Mouse (Mus musculus): ENCODE measurements at regions not wholly inside any gene's neighbourhood (a gene's known extent, or its start where the extent isn't known, plus 50 kb on each side); places are given as distances from the start of the nearest gene placed in this dataset.

GRCm38 (mm10) chr12:110332616-110333154 is 53.8 kb downstream of the Dio3 start:
- Histone ChIP-seq H3K4me1 (no peaks in the 10 kb centered on the region), H3K4me3 (replicated peaks) (no peak overlapping the region), H3K4me2 (no peak overlapping the region), H3K36me3 (replicated peaks) (no peaks in the 10 kb centered on the region), H3K27me3 (no peaks in the 10 kb centered on the region), H3K9me3 (peaks cover 5% of the 10 kb centered on the region; the same call in 1 of the 2 replicates), H3K9ac (no peak overlapping the region), H3K27ac (no peak overlapping the region)
- 93% methylated on average over 12 of the region's 12 CpGs for WGBS
- ATAC-seq (ENCODE audit: low FRiP score), result no peak

DNA sequence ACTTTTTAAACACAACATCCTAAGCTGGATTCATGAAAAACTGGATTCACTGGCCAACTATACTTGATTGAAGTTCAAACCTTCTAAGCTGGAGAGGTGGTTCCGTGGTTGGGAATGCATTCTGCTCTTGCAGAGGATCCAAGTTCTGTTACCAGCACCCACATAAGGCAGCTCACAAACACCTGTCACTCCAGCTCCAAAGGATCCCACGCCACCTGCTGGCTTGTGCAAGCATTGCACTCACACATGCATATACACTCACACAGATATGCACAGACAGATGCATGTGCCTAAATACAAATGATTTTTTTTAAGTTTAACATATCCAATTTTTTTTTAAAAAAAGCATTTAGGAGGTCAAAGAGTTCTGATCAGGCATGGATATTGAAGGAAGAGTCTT is 55.7 kb downstream of the Dio3 start:
- ATAC-seq (ENCODE audit: low FRiP score), result no peak
- Histone ChIP-seq H3K9me3 (peaks cover 5% of the 10 kb centered on the region; the same call in 1 of the 2 replicates), H3K4me3 (replicated peaks) (no peak overlapping the region), H3K36me3 (replicated peaks) (no peaks in the 10 kb centered on the region), H3K9ac (no peak overlapping the region), H3K27me3 (no peaks in the 10 kb centered on the region), H3K27ac (no peak overlapping the region), H3K4me1 (no peaks in the 10 kb centered on the region), H3K4me2 (no peak overlapping the region)
- 83% methylated on average over 2 of the region's 2 CpGs for WGBS

DNA sequence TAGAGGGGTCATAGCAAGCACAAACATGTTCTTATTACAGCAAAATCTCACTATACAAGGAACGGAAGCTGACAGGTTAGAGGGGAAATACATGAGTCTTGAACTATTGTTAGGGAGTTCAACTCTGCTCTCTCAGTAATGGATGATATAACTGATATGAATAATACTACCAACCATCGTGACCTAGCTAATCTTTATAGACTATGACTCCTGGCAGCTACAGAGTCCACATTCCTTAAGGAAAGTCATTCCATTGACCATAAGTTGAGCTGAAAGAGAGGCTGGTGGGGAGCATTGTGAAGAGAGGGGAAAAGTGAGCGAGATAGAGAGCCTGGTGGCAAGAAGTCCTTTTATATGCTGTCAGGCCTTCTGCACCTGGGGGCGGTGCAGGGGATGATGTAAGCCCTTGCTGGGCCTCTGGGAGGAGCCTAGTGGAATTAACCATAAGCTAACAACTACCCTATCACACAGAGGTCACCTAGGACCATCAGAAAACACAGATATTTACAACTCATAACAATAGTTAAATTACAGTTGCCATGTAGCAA is 65.5 kb downstream of the Dio3 start:
- no peaks in the 10 kb centered on the region for H3K36me3 ChIP-seq (replicated peaks)
- no peak overlapping the region for H3K9ac ChIP-seq
- no peak overlapping the region for H3K4me2 ChIP-seq
- no peaks in the 10 kb centered on the region for H3K4me1 ChIP-seq
- 84% methylated on average over 4 of the region's 4 CpGs for WGBS
- H3K27ac ChIP-seq, result no peak overlapping the region
- H3K4me3 ChIP-seq (replicated peaks), result no peak overlapping the region
- no peaks in the 10 kb centered on the region for H3K27me3 ChIP-seq
- no peak for ATAC-seq (ENCODE audit: low FRiP score)
- H3K9me3 ChIP-seq, result no peaks in the 10 kb centered on the region; the same call in 1 of the 2 replicates

- H3K36me3 ChIP-seq (replicated peaks), result no peaks in the 10 kb centered on the region
- no peak overlapping the region for H3K9ac ChIP-seq
- 67% methylated on average over 1 of the region's 1 CpGs for WGBS
- H3K27me3 ChIP-seq, result no peaks in the 10 kb centered on the region
- H3K9me3 ChIP-seq, result no peaks in the 10 kb centered on the region; the same call in 1 of the 2 replicates
- H3K27ac ChIP-seq, result no peak overlapping the region
- H3K4me1 ChIP-seq, result no peaks in the 10 kb centered on the region
- no peak for ATAC-seq (ENCODE audit: low FRiP score)
- H3K4me3 ChIP-seq (replicated peaks), result no peak overlapping the region
- no peak overlapping the region for H3K4me2 ChIP-seq
Observed at GRCm38 (mm10) chr12:110349621-110350020, 70.8 kb downstream of the Dio3 start.

DNA sequence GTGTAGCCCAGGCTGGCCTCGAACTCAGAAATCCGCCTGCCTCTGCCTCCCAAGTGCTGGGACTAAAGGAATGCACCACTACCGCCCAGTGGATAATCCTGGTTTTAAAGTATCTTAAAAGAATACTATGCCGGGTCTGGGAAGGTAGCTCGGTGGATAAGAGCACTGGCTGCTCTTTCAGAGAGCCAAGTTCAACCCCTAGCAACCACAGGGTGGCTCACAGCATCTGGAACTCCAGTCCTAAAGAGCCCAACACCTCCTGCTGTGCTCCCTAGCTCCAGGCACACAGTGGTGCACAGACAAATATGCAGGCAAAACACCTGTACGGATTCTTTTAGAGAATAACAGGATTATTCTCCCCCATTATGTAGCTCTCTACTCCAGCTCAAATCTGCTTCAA is 77.0 kb downstream of the Dio3 start:
- Histone ChIP-seq H3K4me1 (no peaks in the 10 kb centered on the region), H3K36me3 (replicated peaks) (no peaks in the 10 kb centered on the region), H3K9me3 (no peaks in the 10 kb centered on the region), H3K27ac (no peak overlapping the region), H3K9ac (no peak overlapping the region), H3K27me3 (no peaks in the 10 kb centered on the region), H3K4me3 (replicated peaks) (no peak overlapping the region), H3K4me2 (no peak overlapping the region)
- 66% methylated on average over 6 of the region's 6 CpGs for WGBS
- no peak for ATAC-seq (ENCODE audit: low FRiP score)

DNA sequence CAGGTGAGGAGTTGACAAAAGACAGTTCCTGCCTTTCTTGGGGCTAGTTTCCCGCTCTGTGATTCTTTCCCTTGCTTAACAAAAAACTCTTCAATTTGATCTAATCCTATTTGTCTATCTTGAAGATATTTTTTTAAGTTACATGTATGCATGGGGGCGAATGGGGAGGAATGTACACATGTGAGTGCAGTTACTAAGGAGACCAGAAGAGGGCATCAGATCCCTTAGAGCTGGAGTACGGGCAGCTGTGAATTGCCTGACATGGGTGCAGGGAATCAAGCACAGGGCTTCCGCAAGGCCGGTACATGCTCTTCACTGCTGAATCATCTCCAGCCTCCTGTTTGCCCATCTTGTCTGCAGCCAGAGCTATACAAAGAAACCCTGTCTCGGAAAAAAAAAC is 79.8 kb upstream of the Ppp2r5c start:
- ATAC-seq (ENCODE audit: low FRiP score), result no peak
- H3K9ac ChIP-seq, result no peak overlapping the region
- H3K36me3 ChIP-seq (replicated peaks), result no peaks in the 10 kb centered on the region
- H3K27me3 ChIP-seq, result peaks cover 5% of the 10 kb centered on the region; the same call in 1 of the 2 replicates
- H3K9me3 ChIP-seq, result no peaks in the 10 kb centered on the region
- no peak overlapping the region for H3K4me2 ChIP-seq
- H3K4me1 ChIP-seq, result no peaks in the 10 kb centered on the region
- 95% methylated on average over 6 of the region's 6 CpGs for WGBS
- no peak overlapping the region for H3K4me3 ChIP-seq (replicated peaks)
- no peak overlapping the region for H3K27ac ChIP-seq

DNA sequence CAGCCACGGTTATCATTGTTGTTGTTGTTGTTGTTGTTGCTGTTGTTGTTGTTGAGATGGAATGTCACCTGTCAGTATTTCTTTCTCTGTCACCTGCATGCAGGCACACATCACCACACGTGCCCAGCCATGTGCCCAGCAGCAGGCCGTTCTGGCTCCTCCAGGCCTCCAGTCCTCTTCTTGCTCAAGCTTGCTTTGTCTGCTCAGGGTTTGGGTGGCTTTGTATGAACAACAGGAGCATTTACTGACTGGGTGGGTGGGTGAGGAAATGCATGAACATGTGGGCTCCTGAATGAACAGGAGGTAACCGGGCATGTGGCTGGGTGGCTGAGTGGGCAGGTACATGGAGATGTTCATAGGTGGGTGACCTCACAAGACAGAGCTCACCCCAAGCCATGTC is 79.1 kb upstream of the Ppp2r5c start:
- no peak overlapping the region for H3K4me3 ChIP-seq (replicated peaks)
- 90% methylated on average over 4 of the region's 4 CpGs for WGBS
- no peak for ATAC-seq (ENCODE audit: low FRiP score)
- no peak overlapping the region for H3K27ac ChIP-seq
- no peak overlapping the region for H3K4me2 ChIP-seq
- no peaks in the 10 kb centered on the region for H3K36me3 ChIP-seq (replicated peaks)
- peaks cover 4% of the 10 kb centered on the region; the same call in 1 of the 2 replicates for H3K4me1 ChIP-seq
- no peak overlapping the region for H3K9ac ChIP-seq
- peaks cover 12% of the 10 kb centered on the region; the same call in 1 of the 2 replicates for H3K27me3 ChIP-seq
- H3K9me3 ChIP-seq, result no peaks in the 10 kb centered on the region

DNA sequence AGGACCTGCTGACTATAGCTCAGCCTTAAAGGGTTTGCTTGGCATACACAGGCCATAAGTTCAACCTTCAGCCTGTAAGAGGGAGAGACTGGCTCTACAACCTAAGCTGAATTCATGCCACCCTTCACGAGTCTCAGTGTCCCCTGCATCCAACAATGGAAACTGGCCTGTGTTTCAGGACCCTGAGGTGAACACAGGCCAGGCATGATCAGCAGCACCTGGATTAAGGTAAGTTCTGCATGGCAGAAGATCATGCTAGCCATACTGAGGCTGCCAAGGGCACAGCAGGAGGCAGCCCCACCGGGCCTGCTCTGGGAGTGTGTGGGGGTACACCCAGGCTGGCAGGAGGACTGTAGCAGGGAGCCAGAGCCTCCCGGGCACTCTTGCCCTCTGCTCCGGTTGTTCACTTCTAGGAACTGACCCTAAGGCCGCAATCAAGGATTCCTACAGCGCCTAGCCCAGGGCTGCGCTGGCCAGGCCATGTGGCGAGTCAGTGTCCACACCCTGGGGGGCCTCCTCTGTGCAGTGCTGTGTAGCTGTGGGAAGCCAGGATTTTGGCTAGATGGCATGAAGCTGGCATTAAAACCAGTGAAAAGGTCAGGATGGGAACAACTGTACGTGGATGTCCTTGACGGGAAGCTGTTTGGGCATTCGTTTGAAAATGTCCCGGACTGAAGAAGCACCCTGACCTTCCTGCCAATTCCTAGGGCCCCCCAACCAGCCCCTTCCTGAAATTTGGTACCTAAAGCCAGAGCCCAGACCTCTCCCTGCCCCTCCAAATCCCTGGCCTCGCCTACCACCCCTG is 74.8 kb upstream of the Ppp2r5c start:
- Histone ChIP-seq H3K27ac (no peak overlapping the region), H3K9me3 (no peaks in the 10 kb centered on the region), H3K9ac (no peak overlapping the region)

GRCm38 (mm10) chr12:110372986-110373385 is 73.9 kb upstream of the Ppp2r5c start:
- no peak overlapping the region for H3K9ac ChIP-seq
- H3K36me3 ChIP-seq (replicated peaks), result no peaks in the 10 kb centered on the region
- no peak overlapping the region for H3K27ac ChIP-seq
- H3K27me3 ChIP-seq, result peaks cover 54% of the 10 kb centered on the region
- peak overlapping the region; percentile 21; the same call in 1 of the 2 replicates for H3K4me2 ChIP-seq
- H3K4me3 ChIP-seq (replicated peaks), result no peak overlapping the region
- peaks cover 37% of the 10 kb centered on the region for H3K4me1 ChIP-seq
- no peaks in the 10 kb centered on the region for H3K9me3 ChIP-seq
- 48% methylated on average over 9 of the region's 9 CpGs for WGBS
- 0 out of 2 replicates have a peak, but pooled peaks have one; percentile 11 for ATAC-seq (ENCODE audit: low FRiP score)

More for the DNA sequence above, 74.8 kb upstream of the Ppp2r5c start:
- Histone ChIP-seq H3K27me3 (peaks cover 45% of the 10 kb centered on the region), H3K4me2 (no peak overlapping the region), H3K36me3 (replicated peaks) (no peaks in the 10 kb centered on the region), H3K4me3 (replicated peaks) (no peak overlapping the region), H3K4me1 (peaks cover 35% of the 10 kb centered on the region)
- 75% methylated on average over 13 of the region's 13 CpGs for WGBS
- ATAC-seq (ENCODE audit: low FRiP score), result no peak

DNA sequence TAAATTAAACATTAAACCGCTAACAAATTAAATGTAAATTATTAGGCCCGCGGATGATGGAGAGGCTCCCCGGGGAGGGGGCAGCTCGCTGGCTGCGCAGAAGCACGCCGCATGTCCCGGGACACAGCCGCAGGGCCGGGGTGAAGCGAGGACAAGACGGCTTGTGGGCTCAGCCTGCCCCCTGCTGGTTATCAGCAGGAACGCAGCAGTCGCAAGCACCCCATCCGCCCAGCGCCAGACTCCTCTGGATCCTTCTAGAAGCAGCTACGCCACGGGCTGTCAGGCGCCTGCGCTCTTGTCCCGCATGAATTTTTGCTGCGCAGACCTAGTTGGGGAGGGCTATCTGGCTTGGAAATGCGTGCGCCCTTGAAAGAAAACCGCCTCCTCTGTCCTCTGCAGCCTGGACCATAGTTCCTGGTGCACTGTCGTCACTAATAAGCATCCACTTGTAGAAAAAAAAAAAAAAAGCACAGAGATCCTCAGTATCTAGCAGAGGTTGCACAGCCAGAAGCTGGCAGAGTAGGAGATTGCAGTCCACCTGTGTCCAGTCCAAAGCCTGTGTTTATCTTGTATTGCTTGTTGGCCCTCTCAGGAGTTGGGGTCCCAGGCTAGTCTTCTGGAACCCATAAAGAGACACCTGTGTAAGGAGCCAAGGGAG is 73.4 kb upstream of the Ppp2r5c start:
- 3% methylated on average over 27 of the region's 27 CpGs for WGBS
- no peak overlapping the region for H3K27ac ChIP-seq
- H3K9me3 ChIP-seq, result no peaks in the 10 kb centered on the region
- H3K4me2 ChIP-seq, result peak overlapping the region; percentile 21
- peaks cover 37% of the 10 kb centered on the region for H3K4me1 ChIP-seq
- peak; percentile 83 for ATAC-seq (ENCODE audit: low FRiP score)
- no peak overlapping the region for H3K9ac ChIP-seq
- peaks cover 58% of the 10 kb centered on the region for H3K27me3 ChIP-seq
- no peak overlapping the region for H3K4me3 ChIP-seq (replicated peaks)
- H3K36me3 ChIP-seq (replicated peaks), result no peaks in the 10 kb centered on the region

DNA sequence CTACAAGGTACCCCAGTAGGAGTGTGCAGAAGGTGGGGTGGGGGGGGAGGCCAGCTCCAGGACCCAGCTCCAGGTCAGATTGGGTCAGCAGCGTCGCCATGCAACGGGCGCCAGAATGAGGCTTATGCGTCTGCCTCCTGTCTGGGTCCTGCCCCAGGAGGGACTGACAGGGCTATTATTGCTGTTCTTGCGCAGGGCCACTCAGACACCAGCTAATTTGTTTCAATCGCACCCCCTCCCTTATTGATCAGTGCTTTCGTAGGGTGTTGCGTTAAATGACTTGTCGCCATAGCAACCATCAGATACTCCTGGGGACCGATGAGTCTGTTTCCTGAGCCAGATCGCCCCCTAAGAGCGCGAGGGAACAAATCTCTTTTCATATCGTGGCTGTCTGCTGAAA is 71.8 kb upstream of the Ppp2r5c start:
- Histone ChIP-seq H3K36me3 (replicated peaks) (no peaks in the 10 kb centered on the region), H3K9me3 (no peaks in the 10 kb centered on the region), H3K27me3 (peaks cover 62% of the 10 kb centered on the region), H3K27ac (no peak overlapping the region), H3K4me2 (peak overlapping the region; percentile 32), H3K4me1 (peaks cover 41% of the 10 kb centered on the region), H3K4me3 (replicated peaks) (no peak overlapping the region), H3K9ac (no peak overlapping the region)
- ATAC-seq (ENCODE audit: low FRiP score), result peak; percentile 60; the same call in 1 of the 2 replicates
- 4% methylated on average over 15 of the region's 15 CpGs for whole genome bisulfite sequencing

- Histone ChIP-seq H3K4me2 (no peak overlapping the region), H3K4me1 (peaks cover 41% of the 10 kb centered on the region), H3K36me3 (replicated peaks) (no peaks in the 10 kb centered on the region), H3K4me3 (replicated peaks) (no peak overlapping the region), H3K27me3 (peaks cover 68% of the 10 kb centered on the region), H3K9me3 (no peaks in the 10 kb centered on the region), H3K9ac (no peak overlapping the region), H3K27ac (no peak overlapping the region)
- 21% methylated on average over 7 of the region's 7 CpGs for WGBS
- ATAC-seq (ENCODE audit: low FRiP score), result no peak
Observed at GRCm38 (mm10) chr12:110376062-110376837, 70.7 kb upstream of the Ppp2r5c start.
